Mouse (Mus musculus) G1E (cell line): ENCODE data around the gene Dop1a. TPM values are rescaled to one million over a fixed set of nuclear protein-coding genes. Genes with fewer than 3 reads are reported as not detected.

ENCODE experiments used
- ATAC-seq: 2 replicates; pipeline ENCODE4 v1.8.0; 2016; ENCODE audit warnings: mild to moderate bottlenecking; ENCODE audit not compliant: insufficient number of reproducible peaks, poor library complexity, low FRiP score, severe bottlenecking; ENCODE audit errors: extremely low read depth
- DNase-seq: peaks from one replicate; pipeline ENCODE4 v3.0.0; 2012; ENCODE audit warnings: low spot score
- H3K27me3 ChIP-seq: 2 replicates; pipeline ENCODE4 v1.6.1; 2012; ENCODE audit warnings: mild to moderate bottlenecking, low read length, inconsistent platforms; ENCODE audit not compliant: insufficient read depth
- H3K36me3 ChIP-seq: replicated peaks from 2 replicates; pipeline ENCODE3; 2012; ENCODE audit warnings: mild to moderate bottlenecking, inconsistent platforms
- H3K4me1 ChIP-seq: 2 replicates; pipeline ENCODE4 v1.6.1; 2012; ENCODE audit warnings: low read depth, low read length, inconsistent platforms, mixed read lengths; ENCODE audit not compliant: insufficient read depth
- H3K4me3 ChIP-seq: 2 replicates; pipeline ENCODE4 v1.5.1; 2012; ENCODE audit warnings: low read depth, mild to moderate bottlenecking, inconsistent platforms, low read length, moderate library complexity, mixed read lengths
- H3K9me3 ChIP-seq: replicated peaks from 2 replicates; pipeline ENCODE4 v1.6.1; 2012; ENCODE audit warnings: inconsistent platforms
- CTCF ChIP-seq: IDR thresholded peaks from 2 replicates; pipeline ENCODE4 v1.5.1; 2012; ENCODE audit warnings: low read depth, low read length, inconsistent platforms, mixed read lengths
- GATA1 ChIP-seq: IDR thresholded peaks from 2 replicates; pipeline ENCODE4 v1.6.1; 2012; ENCODE audit warnings: borderline replicate concordance, low read length, inconsistent platforms, mixed read lengths
- GATA2 ChIP-seq: IDR thresholded peaks from 2 replicates; pipeline ENCODE4 v1.6.1; 2012; ENCODE audit warnings: low read depth, low read length, inconsistent platforms, borderline replicate concordance
- POLR2AphosphoS5 ChIP-seq: IDR thresholded peaks from 2 replicates; pipeline ENCODE4 v1.6.1; 2012; ENCODE audit warnings: low read depth, low read length, inconsistent platforms; ENCODE audit not compliant: insufficient replicate concordance
- TAL1 ChIP-seq: conservative IDR thresholded peaks from 2 replicates; pipeline ENCODE4 v1.6.1; 2012; ENCODE audit warnings: low read depth, low read length, inconsistent platforms, mixed read lengths
- polyA plus RNA-seq: library from polyadenylated mRNA; stranded (reverse); fragments of >175 nt; gene quantifications from 2 replicates; pipeline ENCODE4 v1.2.3, GENCODE M21; 2012
- total RNA-seq, 2 experiments: library from RNA; stranded (forward) in 1 of 2; stranded (reverse) in 1 of 2; fragments of 200-1000 nt in 1 of 2; fragments of >200 nt in 1 of 2; fragmentation: Nextera tagmentation in 1 of 2; gene quantifications; 2 replicates each; pipeline ENCODE4 v1.2.3; 2014 to 2017

Dop1a gene
- total and polyA plus RNA-seq, 3 experiments, result 3.4 to 56.7 (median 33.3) TPM

- no peak overlapping the region for H3K4me3 ChIP-seq
Observed at GRCm38 (mm10) chr9:86453626-86454025, 13.3 kb upstream of the Dop1a start.

GRCm38 (mm10) chr9:86464151-86465105 is 2.5 kb upstream of the Dop1a start, which contains the start of gene Ube2cbp:
Ube2cbp (minus strand) TSS chr9:86464950.
- Histone ChIP-seq H3K36me3 (no peaks in the 10 kb centered on the region), H3K27me3 (no peaks in the 10 kb centered on the region), H3K4me1 (peaks cover 26% of the 10 kb centered on the region), H3K4me3 (peak within 1 kb of the TSS; percentile 85), H3K9me3 (no peaks in the 10 kb centered on the region)
- DNase-seq, result peak; percentile 80
- peak; percentile 92 for TF ChIP-seq CTCF
- TF ChIP-seq TAL1, result no peak
- peak; percentile 62 for ATAC-seq

More at GRCm38 (mm10) chr9:86453626-86454025, 13.3 kb upstream of the Dop1a start:
- TF ChIP-seq GATA1 (no peak), TAL1 (no peak), POLR2AphosphoS5 (no peak), CTCF (no peak)
- Histone ChIP-seq H3K36me3 (no peaks in the 10 kb centered on the region), H3K4me1 (peaks cover 6% of the 10 kb centered on the region), H3K9me3 (no peaks in the 10 kb centered on the region), H3K27me3 (no peaks in the 10 kb centered on the region)
- DNase-seq, result no peak
- ATAC-seq, result no peak

- no peak for TF ChIP-seq POLR2AphosphoS5
- no peak for TF ChIP-seq CTCF
- no peak for TF ChIP-seq GATA2
- no peak for TF ChIP-seq GATA1
- TF ChIP-seq TAL1, result no peak
- H3K4me3 ChIP-seq, result no peak overlapping the region
- H3K4me1 ChIP-seq, result 0 out of 2 replicates have a peak, but pooled peaks cover 3% of the 10 kb centered on the region
- H3K36me3 ChIP-seq, result peaks cover 5% of the 10 kb centered on the region
- no peaks in the 10 kb centered on the region for H3K9me3 ChIP-seq
- no peak for DNase-seq
- ATAC-seq, result no peak
- no peaks in the 10 kb centered on the region for H3K27me3 ChIP-seq
Observed at GRCm38 (mm10) chr9:86475956-86476355, 9.0 kb downstream of the Dop1a start.

- H3K9me3 ChIP-seq, result no peaks in the 10 kb centered on the region
- DNase-seq (no peak), ATAC-seq (peak; percentile 28; the same call in 1 of the 2 replicates)
- no peaks in the 10 kb centered on the region for H3K27me3 ChIP-seq
- H3K4me3 ChIP-seq, result no peak overlapping the region
- TF ChIP-seq GATA1, result no peak
- TF ChIP-seq CTCF, result no peak
- no peak for TF ChIP-seq TAL1
- no peak for TF ChIP-seq POLR2AphosphoS5
- no peak for TF ChIP-seq GATA2
- 0 out of 2 replicates have a peak, but pooled peaks cover 3% of the 10 kb centered on the region for H3K4me1 ChIP-seq
- H3K36me3 ChIP-seq, result peaks cover 5% of the 10 kb centered on the region
Observed at GRCm38 (mm10) chr9:86476763-86477162, 9.8 kb downstream of the Dop1a start.

GRCm38 (mm10) chr9:86478414-86479093 is 11.6 kb downstream of the Dop1a start:
- Histone ChIP-seq H3K27me3 (no peaks in the 10 kb centered on the region), H3K9me3 (no peaks in the 10 kb centered on the region), H3K4me3 (no peak overlapping the region), H3K4me1 (0 out of 2 replicates have a peak, but pooled peaks cover 3% of the 10 kb centered on the region), H3K36me3 (peaks cover 5% of the 10 kb centered on the region)
- DNase-seq, result no peak
- ATAC-seq, result no peak
- TF ChIP-seq TAL1 (no peak), CTCF (no peak), POLR2AphosphoS5 (no peak)

GRCm38 (mm10) chr9:86482236-86482635 is 15.3 kb downstream of the Dop1a start:
- H3K27me3 ChIP-seq, result no peaks in the 10 kb centered on the region
- H3K4me3 ChIP-seq, result no peak overlapping the region
- DNase-seq (no peak), ATAC-seq (no peak)
- H3K36me3 ChIP-seq, result peaks cover 2% of the 10 kb centered on the region
- no peaks in the 10 kb centered on the region for H3K9me3 ChIP-seq
- H3K4me1 ChIP-seq, result no peaks in the 10 kb centered on the region
- no peak for TF ChIP-seq POLR2AphosphoS5
- TF ChIP-seq CTCF, result no peak
- TF ChIP-seq GATA1, result no peak
- no peak for TF ChIP-seq GATA2
- no peak for TF ChIP-seq TAL1
